ENCODE assay signal across 11 mouse cellular contexts in genomic region chr13:107065098-107065855, GRCm38 (mm10). TPM values are rescaled to one million over a fixed set of nuclear protein-coding genes. Genes with fewer than 3 reads are reported as not detected.
DNase-seq lines count a peak whose midpoint lies in the region; ATAC-seq lines count a peak whose summit lies in the region.
"Had no signal": no experiment of that assay in that cellular context is flagged by ENCODE, and none has a peak within 500 bp of the region (broad histone marks: within the 10 kb centered on the region; RNA-seq: fewer than 3 reads in every experiment).

No protein-coding gene starts in this region.

- H3K27me3 ChIP-seq in forebrain, embryonic 11.5 days (ENCODE audit: control insufficient read depth, insufficient read depth, low read length), result no peaks in the 10 kb centered on the region
- H3K27me3 ChIP-seq in forebrain, embryonic 10.5 days (ENCODE audit: poor library complexity, severe bottlenecking), result no peaks in the 10 kb centered on the region
- no peaks in the 10 kb centered on the region for H3K27me3 ChIP-seq in neural tube, embryonic 13.5 days

- H3K36me3 ChIP-seq in forebrain, embryonic 11.5 days (ENCODE audit: control insufficient read depth, insufficient read depth, low read length), result no peaks in the 10 kb centered on the region
- H3K36me3 ChIP-seq in forebrain, embryonic 10.5 days (replicated peaks), result no peaks in the 10 kb centered on the region
- H3K36me3 ChIP-seq in neural tube, embryonic 13.5 days, result no peaks in the 10 kb centered on the region

- H3K27ac ChIP-seq in forebrain, embryonic 11.5 days (ENCODE audit: low read depth, low read length), result no peak overlapping the region; the same call in 1 of the 2 replicates
- H3K27ac ChIP-seq in forebrain, embryonic 10.5 days, result no peak overlapping the region
- no peak overlapping the region for H3K27ac ChIP-seq in neural tube, embryonic 13.5 days (replicated peaks)

- H3K4me3 ChIP-seq in forebrain, embryonic 11.5 days (ENCODE audit: low read depth, low read length), result no peak overlapping the region
- H3K4me3 ChIP-seq in forebrain, embryonic 10.5 days, result no peak overlapping the region
- no peak overlapping the region for H3K4me3 ChIP-seq in neural tube, embryonic 13.5 days

- WGBS in forebrain, embryonic 11.5 days, result 75% methylated on average over 10 of the region's 10 CpGs
- WGBS in forebrain, embryonic 10.5 days, result 83% methylated on average over 10 of the region's 10 CpGs
- WGBS in neural tube, embryonic 13.5 days, result 57% methylated on average over 10 of the region's 10 CpGs

- no peak overlapping the region for H3K4me2 ChIP-seq in forebrain, embryonic 11.5 days (ENCODE audit: low read depth, low read length, severe bottlenecking)
- H3K4me2 ChIP-seq in neural tube, embryonic 13.5 days, result no peak overlapping the region

- ATAC-seq in forebrain, embryonic 11.5 days (replicated peaks; ENCODE audit: low FRiP score), result peak; percentile 33; the same call in 1 of the 2 replicates
- peak; percentile 43 for ATAC-seq in neural tube, embryonic 13.5 days (ENCODE audit: low read depth)
- ATAC-seq: intestine, embryonic 16.5 days had no signal

- H3K9me3 ChIP-seq in forebrain, embryonic 11.5 days (ENCODE audit: control insufficient read depth, low read length), result no peaks in the 10 kb centered on the region
- H3K9me3 ChIP-seq in forebrain, embryonic 10.5 days, result no peaks in the 10 kb centered on the region
- no peaks in the 10 kb centered on the region for H3K9me3 ChIP-seq in neural tube, embryonic 13.5 days

- no peaks in the 10 kb centered on the region for H3K4me1 ChIP-seq in forebrain, embryonic 11.5 days (replicated peaks; ENCODE audit: control insufficient read depth, insufficient read depth, low read length)
- peaks cover 4% of the 10 kb centered on the region; the same call in 1 of the 2 replicates for H3K4me1 ChIP-seq in forebrain, embryonic 10.5 days
- H3K4me1 ChIP-seq in neural tube, embryonic 13.5 days (replicated peaks), result no peaks in the 10 kb centered on the region

- H3K9ac ChIP-seq in forebrain, embryonic 11.5 days (ENCODE audit: low read length), result no peak overlapping the region
- H3K9ac ChIP-seq in neural tube, embryonic 13.5 days, result no peak overlapping the region

- DNase-seq in forebrain, embryonic 11.5 days (ENCODE audit: low spot score), result no peak
- no peak for DNase-seq in forebrain, embryonic 10.5 days (ENCODE audit: extremely low spot score, low spot score)
- no peak for DNase-seq in neural tube, embryonic 10.5 days (ENCODE audit: extremely low spot score, low spot score)
- peak; percentile 32 for DNase-seq in liver
- DNase-seq in retina, embryonic 14.5 days (ENCODE audit: low spot score), result peak; percentile 43
- DNase-seq in spleen, postnatal 4 days (ENCODE audit: low spot score in 2 of 2), result no peak
- no peak for DNase-seq in cerebellum, postnatal 10 days
- DNase-seq: cerebellum, adult 2 months; lung, postnatal 10 days had no signal

RNA-seq across cellular contexts. Expression of gene Kif2a, which starts 43.4 kb away (rescaled TPM):
- polyA plus RNA-seq in forebrain, embryonic 11.5 days (2014; fragmentation: Nextera tagmentation; extraction: Ambion mirVana), result 31.3 and 37.0 TPM in 2 replicates
- 14.2 and 14.6 TPM in 2 replicates for polyA plus RNA-seq in forebrain, embryonic 10.5 days (2016; fragmentation: Nextera tagmentation; extraction: Ambion mirVana)
- 45.0 and 57.3 TPM in 2 replicates for polyA plus RNA-seq in neural tube, embryonic 13.5 days (2015; fragmentation: Nextera tagmentation; extraction: Ambion mirVana)

Comparison
In these comparisons a context has a peak if more than half of its experiments do, and no peak if none do; other contexts are left out.
1. DNase-seq: peak in liver (single experiment) and retina, embryonic 14.5 days (single experiment); none in forebrain, embryonic 11.5 days (single experiment), forebrain, embryonic 10.5 days (single experiment), neural tube, embryonic 10.5 days (single experiment), spleen, postnatal 4 days (0 of 2) and cerebellum, postnatal 10 days (0 of 2).